Mouse (Mus musculus) fibroblast of lung, adult 2 months (primary cell): ENCODE measurements at regions not wholly inside any gene's neighbourhood (a gene's known extent, or its start where the extent isn't known, plus 50 kb on each side); places are given as distances from the start of the nearest gene placed in this dataset.
A peak's percentile ranks its signal among the peaks of the same experiment; 100 is the strongest.

Experiments
- DNase-seq: peaks from one replicate; pipeline ENCODE4 v3.0.0-alpha.2; 2011; ENCODE audit warnings: low read depth

DNA sequence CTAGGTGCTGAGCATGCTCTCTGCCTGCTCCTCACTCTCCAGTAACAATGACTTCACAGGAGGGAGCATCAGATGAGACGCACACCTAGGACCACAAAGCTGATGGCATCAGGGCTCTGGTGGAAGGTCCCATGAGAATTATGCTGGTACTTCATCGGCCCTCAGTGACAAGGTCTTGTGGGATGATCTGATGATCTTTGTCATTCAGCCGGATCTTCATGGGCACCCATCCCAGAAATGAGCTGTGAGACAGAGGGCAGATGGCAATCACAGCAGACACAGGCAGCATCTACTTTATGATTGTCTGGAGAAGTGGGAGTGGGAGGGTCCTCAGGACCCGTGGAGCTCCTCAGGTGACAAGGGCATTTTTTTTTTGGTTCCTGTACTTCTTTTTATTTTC lies 114.7 kb upstream of the Ctnnb1 start:
- DNase-seq, result no peak

DNA sequence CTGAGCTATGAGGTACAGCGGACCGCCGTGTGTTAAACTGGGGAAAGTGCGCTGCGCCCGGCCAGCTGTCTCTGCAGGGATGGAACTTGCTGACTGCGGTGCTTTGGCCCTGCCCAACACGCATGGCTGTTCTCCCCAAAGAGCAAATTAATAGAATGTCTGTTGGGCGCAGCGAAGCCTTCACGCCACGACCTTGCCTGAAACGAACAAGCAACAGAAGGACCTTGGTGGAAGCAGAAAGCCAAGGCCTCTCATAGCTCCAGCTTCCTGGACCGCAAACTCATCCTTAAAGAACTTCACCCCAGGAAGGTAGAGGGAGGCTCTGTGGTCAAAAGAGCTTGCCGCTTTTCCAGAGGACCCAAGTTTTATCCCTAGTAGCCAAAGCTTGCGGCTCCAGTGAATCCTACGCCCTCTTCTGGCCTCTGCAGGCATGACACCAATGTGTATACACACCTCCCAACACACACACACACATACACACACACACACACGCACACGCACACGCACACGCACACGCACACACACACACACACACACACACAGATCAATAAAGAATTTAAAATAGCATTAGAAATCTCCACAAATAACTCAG lies 110.2 kb upstream of the Ctnnb1 start:
- no peak for DNase-seq

DNA sequence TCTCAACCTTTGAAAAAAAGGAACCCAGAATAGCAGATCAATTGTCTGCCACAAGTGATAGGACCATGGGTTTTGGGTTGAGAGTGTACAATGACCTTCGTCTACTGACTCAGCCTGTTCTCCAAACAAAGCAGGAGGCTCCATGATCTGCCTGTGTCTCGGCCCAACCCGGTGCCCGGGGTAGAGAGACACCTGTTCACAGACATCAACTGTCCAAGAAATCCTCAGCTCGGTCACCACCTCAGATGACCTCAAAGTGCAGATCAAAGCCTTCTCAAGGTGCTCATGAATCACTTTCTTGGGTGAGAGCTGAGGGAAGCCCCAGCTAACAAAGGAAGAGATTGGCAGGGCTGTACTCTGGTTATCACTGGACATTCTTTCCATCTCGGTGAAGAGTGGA lies 108.1 kb upstream of the Ctnnb1 start:
- no peak for DNase-seq

DNA sequence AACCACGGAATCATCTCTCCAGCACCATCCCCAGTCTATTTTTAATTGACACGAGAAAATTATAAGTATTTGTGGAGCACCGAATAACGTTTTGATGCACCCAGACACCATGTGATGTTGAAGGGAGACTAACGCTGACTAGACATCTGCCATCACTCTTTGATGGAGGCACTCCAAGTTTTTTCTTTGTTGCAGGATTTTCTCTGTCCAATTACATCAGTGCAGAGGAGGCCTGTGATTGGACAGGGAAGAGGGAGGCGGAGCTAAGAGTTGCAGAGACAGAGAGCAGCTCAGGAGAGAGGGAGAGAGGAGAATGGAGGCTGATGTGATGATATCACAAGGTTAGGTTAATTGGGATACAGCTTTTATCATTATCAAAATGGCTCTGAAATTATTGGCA lies 105.6 kb upstream of the Ctnnb1 start:
- no peak for DNase-seq

DNA sequence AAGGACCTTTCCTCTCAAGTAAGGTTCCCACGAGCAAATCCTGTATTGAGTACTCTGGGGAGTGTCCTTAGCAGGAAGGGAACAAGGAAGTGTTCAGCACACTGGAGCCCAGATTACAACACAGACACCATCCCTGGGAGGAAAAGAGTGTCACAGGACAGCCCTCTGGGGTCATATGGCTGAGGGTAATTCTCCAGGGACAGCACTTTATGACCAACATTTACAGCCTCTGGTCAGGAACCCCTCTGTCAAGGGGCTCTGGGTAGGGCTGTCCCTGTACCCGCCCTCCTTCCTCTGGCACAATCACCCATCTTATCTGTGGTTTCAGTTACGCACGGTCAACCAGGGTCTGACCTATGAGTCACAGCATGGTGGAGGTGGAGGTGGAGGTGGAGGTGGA lies 102.8 kb upstream of the Ctnnb1 start:
- DNase-seq, result no peak

DNA sequence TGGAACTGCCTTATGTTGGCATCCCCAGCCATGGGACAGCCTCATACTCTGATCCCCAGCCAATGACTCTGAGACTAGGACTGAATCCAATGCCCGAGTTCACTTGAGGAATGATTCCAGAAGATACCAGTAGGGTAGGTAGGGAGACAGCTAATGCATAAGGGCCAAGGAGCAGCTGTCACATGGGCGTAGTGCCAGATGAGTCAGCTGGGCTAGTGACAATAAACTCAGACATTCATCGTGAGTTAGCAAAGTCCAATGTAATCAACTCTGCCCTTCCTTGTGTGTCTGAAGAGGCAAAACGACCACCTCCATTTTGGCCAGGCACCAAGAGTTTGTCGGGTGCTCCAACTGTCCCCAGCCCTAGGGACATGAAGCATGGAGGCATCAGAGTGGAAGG lies 98.5 kb upstream of the Ctnnb1 start:
- peak; percentile 30 for DNase-seq

DNA sequence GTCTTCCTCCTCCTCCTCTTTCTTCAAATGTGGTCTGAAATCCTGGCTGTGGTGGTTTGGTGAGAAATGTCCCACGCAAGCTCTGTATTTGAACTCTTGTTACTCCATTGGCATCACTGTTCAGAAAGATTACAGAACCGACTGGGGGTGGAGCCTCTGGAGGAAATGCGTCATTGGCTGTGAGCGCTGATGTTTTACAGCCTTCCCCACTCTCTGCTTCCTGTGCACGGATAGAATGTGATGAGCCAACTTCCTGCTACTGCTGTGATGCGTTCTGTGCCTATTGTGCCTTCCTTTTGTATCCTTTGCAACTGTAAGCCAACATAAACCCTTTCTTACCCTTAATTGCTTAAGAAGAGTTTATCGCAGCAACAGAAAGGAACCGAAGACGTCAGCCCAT lies 94.8 kb upstream of the Ctnnb1 start:
- DNase-seq, result no peak

DNA sequence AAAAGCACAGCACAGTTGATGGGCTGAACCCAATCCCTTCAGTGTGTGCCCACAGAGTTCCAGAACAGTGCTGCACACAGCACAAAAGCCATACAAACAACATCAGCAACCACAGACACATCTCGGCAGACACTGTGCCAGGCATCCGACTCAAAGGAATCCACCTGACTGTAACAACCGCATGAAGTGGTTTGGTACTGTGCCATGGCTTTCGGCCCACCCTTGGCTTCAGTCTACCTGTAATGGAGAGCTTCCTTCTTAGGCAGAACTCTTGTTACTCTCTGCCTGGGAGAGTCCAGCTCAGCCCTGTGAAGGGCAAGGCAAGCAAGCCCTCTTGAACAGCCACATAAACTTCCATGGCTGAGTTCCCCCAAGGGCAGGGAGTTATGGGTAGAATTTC lies 93.4 kb upstream of the Ctnnb1 start:
- peak; percentile 28 for DNase-seq

DNA sequence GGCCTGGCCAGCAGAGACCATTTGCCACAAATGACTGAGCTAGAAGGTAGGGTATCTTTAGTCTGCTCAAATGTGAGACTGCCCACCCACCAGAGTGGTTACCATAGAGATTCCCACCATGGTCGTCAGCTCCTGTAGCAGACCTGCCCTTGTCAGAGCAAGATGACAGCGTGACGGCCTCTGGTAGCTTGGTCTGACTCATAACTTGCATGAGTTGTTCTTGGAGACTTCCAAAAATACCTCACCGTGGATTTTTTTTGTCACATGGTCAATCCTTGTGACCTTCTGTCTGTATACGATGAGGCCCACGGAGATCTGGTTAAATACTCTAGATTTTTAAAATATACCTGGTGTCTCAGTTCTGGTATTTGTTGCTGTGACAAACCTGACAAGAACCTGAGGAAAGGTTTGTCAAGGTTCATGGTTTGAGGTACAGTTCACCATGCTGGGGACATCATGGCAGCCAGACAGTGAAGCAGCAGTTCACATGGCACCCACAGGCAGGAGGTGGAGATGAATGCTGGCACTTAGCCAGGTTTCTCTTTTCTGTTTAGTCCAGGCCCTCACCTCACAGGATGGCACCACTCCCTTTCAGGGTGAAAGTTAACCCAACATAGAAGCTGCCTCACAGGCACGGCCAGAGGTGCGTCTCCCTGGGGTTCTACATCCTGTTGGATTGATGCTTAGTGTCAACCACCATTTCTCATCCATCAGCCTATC lies 91.4 kb upstream of the Ctnnb1 start:
- DNase-seq, result no peak

DNA sequence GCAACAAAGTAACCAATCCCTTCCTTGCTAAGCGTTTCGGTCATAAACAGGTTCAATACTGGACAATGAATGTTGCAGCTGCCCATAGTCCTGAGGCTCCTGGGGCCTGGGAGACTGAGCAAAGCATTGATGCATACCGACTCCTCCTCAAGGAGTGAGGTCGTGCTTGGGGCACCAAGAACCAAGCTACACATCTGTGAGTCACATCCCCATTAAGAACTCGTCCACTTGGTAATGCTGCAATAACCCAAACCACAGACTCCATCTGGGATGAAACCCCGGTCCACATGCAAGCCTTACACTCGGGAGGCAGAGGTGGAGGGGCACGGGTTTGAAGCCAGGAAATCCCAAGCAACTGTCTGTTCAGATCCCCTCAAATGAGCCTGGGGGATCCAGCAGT lies 85.3 kb upstream of the Ctnnb1 start:
- DNase-seq, result peak; percentile 53

DNA sequence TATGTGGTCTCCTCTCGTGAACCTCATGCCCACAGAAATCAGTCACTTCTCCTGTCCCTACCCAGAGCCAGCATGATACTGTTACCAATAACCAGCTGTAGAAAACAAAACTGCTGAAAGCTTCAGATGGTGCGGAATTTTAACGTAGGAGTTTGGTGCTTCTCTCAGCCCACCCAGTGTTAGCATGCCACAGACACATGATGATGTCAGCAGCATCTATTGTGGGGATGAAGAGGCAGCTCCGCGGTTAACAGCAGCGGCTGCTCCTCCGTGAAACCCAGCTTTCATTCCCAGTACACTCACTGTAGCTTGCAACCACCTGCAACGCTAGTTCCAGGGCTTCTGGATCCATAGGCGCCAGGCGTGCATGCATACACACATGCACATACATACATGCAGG lies 83.5 kb upstream of the Ctnnb1 start:
- no peak for DNase-seq

DNA sequence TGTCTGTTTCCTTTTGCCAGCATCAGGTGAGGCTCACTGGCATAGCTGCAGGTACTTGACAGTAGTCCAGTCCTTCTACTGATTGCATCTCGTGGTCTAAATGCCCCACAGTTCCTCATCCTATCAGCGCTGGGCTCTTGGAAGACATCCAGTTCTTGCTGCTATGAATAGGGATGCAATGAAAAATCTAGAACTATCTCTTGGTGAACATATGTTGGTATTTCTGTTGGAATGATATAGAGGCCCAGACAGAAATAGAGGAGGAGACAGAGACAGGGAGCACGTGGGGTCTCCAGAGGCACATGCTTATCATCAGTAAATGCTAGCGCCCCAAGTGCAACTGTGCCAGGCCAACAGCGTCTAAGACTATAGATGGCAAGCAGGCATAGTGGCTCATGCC lies 81.4 kb upstream of the Ctnnb1 start:
- DNase-seq, result no peak

DNA sequence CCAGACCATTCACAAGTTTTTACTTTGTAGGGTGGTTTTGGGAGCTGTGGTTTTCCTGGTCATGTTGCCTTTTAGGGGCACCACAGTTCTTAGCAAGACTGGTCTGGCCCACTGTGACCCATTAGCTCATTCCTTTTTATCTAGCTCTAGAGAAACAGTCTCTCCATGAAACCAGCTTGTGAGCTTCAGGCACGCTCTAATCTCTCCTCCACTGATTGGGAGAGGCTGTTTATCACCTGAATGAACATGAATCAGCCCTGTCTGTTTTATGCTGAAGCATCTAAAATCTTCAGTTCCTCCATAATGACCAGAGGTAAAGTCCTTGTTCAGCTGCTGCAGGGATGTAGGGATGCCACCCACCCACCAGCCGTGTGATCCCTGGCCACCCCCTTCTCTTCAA lies 80.1 kb upstream of the Ctnnb1 start:
- no peak for DNase-seq

DNA sequence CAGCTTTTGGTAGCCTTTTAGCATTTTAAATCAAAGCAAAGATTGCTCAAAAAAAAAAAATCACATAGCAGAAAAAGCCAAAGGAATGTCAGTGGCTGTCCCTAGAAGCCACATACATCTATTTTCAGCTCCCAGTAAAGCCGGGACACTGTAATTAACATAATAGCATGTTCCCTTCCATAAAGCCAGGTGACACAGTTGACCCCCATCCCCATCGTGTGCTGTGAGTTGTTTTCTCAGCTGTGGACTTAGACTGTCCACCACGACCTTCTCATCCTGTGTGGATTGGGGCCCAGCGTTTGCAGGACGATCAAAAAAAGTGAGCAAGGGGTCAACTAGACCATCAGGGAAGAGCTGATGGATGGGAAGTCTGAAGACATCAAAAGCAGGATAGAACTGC lies 78.9 kb upstream of the Ctnnb1 start:
- DNase-seq, result no peak

DNA sequence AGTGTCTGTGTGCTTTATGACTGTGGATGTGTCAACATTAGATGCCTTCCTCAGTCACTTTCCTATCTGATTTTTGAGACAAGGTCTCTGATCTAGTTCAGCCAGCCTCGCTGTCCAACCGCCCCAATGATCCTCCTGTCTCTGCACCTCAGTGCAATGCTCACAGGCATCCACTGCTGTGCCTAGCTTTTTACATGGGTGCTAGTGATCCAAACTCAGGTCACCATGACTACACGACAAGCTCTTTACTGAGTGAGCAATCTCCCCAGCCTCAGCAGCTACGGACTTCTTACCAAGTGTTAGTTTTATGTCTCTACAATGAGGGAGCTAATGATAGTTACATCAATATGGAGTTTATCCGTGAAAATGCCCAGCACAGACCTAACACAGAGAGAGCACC lies 77.1 kb upstream of the Ctnnb1 start:
- DNase-seq, result no peak

DNA sequence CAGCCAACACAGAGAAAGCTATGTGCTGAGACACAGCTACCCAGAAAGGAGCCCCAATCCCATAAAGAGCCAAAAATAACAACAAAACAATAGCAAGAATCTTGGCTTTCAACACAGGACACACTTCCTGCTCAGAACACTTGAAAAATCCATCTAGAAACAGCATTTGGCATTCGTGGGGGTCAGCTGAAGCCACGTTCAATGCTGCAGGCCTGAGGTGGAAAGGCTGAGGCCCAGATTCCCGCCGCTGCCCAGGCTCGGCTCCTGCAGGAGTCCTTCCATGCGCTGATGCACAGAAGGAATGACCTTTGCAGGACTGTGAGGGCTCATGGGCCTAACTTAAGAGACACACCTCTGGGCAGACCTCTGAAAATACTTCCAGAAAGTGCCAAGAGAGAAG lies 76.4 kb upstream of the Ctnnb1 start:
- no peak for DNase-seq

DNA sequence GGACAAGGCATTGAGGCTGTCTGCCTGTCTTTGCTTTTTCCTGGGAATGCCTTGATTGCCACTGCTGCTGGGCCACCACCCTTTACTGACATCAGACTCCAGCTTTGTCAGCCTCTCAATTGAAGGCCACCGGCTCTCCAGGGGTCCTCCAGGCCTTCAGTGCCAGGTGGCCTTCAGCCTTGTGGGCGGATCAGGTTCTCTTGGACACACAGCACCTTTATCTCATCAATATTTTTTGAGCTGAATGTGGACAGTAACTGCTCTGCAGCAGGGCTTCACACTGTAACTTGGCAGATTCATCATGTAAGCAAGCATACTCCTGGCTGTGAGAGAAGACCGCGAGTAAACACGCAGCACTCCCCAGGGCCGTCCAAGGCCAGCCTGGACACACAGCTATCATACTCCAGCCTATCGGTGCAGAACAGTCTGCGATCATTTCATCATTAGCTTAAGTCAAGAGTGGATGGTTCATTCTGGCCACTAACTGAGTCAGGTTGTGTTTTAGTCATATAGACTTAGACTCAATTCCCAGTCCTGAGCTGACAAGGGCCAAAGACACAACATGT lies 75.9 kb upstream of the Ctnnb1 start:
- DNase-seq, result no peak

DNA sequence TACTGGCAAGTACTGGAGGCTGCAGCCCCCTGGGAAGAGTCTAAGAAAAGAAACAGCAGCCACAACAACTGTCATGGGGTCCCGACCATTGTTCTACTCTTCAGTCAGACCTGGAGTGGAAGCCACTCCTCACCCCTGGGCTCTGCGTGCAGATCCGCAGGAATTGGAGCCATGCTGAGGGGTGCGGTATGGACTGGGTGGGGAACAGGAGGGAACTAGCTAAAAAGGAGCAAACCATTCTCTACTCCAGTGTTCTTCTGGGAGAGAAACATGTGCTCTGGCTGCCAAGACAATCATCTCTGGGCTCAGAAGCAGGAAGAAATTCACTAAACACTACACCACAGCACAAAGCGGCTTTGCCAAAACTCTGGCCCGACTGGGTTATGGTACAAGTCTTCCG lies 74.7 kb upstream of the Ctnnb1 start:
- no peak for DNase-seq

DNA sequence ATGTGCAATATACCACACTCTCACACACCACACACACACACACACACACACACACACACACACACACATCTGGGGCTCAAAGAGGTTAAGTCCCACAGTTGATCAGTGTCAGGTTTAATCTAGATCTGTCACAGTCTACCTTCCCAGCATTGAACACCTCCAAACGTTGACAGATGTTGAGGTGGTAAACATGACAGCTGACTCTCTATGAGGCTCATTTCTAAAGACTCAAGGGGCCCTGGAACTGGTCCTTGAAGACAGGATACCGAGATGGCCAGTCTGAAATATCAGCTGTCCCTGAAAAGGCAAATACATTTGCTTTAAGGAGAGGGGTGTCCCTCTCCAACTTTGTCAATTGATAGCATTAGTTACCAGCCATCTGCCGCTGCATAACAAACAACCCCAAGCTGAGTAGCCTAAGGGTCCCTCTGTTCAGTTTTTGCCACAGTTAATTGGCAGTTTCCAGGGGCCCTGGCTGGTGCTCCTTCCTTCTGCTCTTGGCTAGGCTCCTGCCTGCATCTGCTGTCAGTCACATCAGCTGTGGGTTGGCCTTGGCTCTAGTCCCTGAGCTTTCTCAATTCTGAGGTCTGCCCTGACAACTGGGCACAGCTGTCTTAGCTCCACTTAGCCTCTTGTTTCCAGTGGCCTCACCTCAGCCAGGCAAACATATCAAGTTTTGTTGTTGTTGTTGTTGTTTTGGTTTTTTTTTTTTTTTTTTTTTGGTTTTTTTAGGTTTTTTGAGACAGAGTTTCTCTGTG lies 73.5 kb upstream of the Ctnnb1 start:
- DNase-seq, result peak; percentile 58

DNA sequence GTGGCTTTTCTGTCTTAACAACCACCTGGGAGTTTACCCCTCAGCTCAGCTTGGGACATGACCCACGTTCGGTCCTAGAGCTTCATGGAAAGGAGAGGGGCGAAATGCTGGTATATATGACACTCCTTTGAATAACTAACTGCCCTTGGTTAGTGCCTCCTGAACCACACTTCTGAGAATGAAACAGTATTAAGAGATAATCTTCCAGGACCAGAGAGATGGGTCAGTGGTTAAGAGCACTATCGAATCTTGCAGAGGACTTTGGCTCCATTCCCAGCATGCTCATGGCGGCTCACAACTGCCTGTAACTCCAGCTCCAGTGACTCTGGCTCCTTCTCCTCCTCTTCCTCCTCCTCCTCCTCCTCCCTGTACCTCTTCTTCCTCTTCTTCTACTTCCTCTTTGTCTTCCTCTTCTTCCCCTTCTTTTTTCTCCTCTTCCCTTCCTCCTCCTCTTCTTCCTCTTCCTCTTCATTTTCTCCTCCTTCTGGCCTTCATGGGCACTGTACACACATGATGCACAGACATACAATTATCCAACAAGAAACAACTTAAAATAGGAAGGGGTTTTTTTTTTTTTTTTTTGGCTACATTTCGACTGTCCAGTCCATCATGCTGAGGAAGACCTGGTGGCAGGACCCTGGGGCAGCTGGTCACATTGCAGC lies 71.0 kb upstream of the Ctnnb1 start:
- no peak for DNase-seq

DNA sequence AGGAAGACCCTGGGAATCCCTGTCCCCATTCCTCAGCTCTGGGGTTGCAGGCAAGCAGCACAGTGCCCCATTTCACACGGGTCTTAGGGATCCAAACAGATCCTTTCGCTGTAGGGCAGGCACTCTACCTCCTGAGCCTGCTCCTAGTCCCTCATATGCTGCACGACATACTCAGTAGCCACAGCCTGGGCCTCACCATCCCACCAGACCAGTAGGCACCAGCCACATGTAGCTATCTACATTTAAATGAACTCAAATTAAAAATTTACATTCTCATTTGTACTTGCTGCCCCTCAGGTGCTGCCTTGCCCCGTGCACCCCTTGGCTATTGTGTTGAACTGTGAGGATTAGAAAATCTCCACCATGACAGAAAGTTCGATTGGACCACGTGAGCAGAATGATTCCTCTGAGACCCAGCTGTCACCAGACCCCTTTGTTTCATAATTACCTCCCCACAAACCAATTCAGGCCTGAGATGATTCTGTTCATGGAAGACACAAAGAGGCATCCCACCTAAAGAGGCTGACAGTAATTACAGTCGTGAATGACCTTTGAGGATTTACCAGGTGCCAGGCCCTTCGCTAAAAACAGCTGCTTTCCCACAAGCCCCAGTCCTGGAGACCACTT lies 67.9 kb upstream of the Ctnnb1 start:
- DNase-seq, result no peak

DNA sequence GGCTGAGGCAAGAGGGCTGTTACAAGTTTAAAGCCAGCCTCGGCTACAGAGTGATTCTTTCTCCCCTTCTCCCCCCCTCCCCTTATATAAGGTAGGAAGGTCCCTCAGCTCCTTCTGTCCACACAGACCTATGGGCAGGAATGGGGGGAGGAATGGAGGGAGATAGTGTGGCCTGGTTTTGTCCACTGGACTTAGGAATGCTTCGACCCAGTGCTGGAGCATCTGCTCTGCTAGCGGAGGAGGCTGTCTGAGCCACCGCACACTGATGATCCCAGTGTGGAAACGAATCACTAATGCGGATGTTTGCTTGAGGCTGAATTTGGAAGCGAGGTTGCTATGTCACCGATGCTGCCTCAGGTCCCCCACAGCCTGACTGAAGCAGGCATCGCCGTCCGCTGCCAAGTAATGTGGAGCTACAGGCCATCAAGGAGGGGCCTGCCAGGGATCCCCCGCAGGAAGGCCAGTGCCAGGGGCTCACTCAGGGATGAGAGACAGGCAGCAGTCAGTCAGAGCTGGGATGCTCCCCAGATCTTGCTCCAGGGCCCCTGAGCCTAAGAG lies 67.1 kb upstream of the Ctnnb1 start:
- no peak for DNase-seq
